Mouse (Mus musculus) megakaryocyte, adult 5-6 weeks (primary cell): ENCODE results near the gene Hapln2. TPM values are rescaled to one million over a fixed set of nuclear protein-coding genes. Genes with fewer than 3 reads are reported as not detected.

Experiments
- ATAC-seq: 2 replicates; pipeline ENCODE4 v1.8.0; 2016; ENCODE audit warnings: mild to moderate bottlenecking, inconsistent platforms; ENCODE audit not compliant: poor library complexity, severe bottlenecking
- total RNA-seq, 2 experiments: library from RNA; stranded (forward) in 1 of 2; stranded (reverse) in 1 of 2; fragments of 153-499, 151-499 nt in 1 of 2; fragments of 221-1000, 200-1000 nt in 1 of 2; gene quantifications; 2 replicates each; pipeline versions ENCODE4 v1.2.3 to v1.2.4; 2015 to 2017

Hapln2 gene
- total RNA-seq, 2 experiments from 2014 or later, result not detected

DNA sequence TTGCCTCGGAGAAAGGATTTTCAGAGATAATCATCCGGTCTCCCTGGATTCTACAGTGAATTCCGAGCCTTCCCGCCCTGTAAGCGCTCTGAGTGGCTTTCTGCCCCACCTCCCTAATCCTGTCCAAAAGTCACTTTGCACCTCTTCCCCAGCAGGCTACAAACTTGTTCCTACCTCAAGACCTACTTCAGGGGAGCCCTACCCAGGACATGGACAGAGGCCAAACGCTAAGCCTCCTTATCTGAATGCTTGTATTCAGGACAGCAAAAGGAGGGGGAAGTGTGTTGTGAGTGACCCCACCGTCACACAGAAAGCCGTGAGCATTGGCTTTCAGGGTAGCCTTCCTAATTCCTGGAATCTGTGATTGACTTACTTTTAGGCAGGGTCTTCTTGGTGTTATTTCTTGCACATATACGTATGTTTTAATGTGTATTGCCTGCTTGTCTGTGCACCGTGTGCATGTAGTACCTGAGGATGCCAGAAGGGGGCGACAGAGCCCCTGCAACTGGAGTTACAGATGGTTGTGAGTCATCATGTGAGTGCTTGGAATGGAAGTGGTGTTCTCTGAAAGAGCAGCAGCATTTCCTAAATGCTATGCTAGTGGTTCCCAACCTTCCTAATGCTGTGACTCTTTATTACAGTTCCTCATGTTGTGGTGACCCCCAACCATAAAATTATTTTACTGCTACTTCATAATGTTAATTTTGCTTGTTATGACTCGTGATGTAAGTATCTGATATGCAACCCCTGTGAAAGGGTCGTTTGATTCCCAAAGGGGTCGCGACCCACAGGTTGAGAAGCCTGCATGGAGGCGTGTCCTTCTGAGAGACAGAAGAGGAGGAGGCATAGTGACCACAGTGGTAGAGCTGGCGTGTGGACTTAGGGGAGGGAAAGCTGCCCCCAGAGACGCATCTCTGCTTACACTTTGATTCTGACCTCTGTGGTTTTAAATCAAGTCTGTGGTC is 21.3 kb downstream of the Hapln2 start:
- ATAC-seq, result no peak

DNA sequence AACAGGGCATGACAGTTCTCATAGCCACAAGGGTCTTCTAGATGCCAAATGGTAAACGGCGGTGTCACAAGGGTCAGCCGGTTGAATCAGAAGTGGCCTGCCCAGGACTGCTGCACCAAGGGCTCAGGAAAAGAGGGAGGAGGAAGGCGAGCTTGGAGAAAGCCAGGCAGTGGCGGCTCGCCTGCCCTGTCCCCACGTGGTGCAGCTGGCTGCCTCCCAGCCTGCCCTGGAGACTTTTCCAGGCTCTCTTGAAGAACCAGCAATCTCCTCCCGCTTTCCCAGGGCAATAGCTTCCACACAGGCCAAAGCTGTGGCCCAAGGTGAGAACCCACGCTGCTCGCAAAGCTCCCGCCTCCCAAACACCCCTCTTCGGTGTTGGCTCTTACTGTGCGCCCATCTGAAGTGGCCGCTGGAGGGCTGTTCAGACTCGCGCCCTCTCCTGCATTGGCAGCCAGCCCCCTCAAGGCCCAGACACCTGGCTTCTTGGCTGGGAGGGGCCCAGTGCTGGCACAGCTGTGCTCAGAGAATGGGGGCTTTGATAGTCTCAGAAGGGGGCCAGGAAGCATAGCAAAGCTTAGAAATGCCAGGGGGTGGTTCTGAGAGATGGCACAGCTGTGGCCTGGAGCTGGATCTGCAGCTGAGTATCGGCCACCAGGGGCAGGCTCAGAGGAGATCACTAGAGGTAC is 24.9 kb downstream of the Hapln2 start:
- ATAC-seq, result no peak

DNA sequence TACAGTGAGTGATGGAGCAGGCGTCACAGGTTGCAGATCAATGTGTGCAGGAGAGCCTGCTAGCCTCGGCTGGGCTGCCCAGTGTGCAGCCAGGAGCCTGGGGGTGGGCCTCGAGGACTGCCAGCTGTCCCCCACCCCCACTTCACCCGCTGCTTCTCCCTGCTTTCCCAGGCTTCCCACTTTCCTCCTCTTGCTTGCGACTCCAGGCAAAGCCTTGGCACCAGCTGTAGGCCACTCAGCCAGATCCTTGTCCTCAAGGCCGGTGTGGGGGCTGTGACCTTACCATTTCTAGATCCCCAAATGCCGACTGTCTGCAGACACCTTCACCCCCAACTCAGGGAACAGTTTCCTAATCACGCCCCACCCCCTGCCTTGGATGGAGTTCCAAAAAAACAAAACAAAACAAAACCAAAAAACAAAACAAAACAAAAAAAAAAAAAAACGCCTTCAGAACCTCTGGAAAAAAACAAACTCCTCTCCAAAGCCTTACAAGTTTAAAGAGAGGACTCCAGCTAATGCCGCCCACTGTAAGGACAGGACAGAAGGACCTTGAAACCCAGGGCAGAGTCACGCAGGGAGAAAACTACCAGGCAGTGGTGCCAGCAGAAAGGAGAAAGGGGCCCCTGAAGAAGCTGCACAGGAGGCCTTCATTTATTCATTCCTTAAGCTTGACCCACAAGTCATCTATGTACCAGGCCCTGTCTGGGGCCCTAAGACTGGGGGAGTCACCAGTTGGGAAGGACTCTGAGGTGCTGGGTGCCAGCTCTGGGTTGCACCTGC is 26.4 kb downstream of the Hapln2 start:
- ATAC-seq, result no peak

DNA sequence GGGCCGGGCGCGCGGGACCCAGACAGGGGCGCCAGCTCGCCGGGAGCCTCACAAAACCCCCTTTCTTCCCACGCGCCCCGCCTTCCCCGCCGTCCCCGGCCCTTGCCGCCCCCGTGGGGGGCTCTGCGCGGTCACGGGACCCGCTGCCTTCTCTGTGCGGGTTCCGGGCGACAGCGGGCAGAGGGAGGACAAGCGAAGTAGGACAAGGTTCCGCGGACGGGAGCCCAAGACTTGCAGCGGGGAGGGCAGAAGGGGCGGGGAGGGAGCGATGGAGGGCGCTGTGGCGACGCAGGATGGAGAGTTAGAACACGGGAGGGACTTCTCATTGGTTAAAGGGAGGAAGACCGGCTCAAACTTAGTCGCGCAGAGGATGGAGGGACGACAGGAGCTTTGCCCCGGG is 27.2 kb downstream of the Hapln2 start, which contains the start of gene Bcan:
TSS of gene Bcan (minus strand) at position 50 of the 400 bp plus-strand sequence.
- no peak for ATAC-seq

DNA sequence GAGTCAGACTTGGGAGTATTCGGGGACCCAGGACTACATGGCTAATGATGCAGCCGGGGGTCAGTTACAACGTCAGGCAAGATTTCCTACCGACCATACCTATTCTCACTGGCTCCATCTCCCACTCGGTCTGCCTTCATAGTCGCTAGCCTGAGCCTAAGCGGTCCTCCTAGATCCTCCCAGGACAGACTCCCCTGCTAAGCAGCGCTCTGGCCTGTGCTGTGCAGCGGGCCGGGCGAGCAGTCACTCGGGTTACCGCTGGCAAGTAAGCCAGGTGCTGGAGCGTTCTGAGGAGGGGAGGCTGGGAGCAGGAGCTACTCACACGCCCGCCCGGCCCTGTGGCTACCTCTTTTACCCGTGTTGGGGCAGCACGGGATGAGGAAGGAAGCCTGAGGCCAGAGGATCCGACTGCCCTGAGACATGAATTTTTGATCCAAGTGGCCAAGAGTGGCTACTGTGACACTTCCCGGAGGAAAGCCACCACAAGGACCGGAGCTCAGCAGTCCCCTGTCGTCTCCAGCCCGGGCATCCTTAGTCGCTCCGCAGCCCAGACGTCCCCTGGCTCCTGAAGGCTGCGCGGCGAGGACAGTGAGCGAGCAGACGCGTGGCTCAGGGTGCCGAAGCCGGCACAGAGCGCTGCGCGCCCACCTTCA is 28.0 kb downstream of the Hapln2 start:
- ATAC-seq, result no peak

DNA sequence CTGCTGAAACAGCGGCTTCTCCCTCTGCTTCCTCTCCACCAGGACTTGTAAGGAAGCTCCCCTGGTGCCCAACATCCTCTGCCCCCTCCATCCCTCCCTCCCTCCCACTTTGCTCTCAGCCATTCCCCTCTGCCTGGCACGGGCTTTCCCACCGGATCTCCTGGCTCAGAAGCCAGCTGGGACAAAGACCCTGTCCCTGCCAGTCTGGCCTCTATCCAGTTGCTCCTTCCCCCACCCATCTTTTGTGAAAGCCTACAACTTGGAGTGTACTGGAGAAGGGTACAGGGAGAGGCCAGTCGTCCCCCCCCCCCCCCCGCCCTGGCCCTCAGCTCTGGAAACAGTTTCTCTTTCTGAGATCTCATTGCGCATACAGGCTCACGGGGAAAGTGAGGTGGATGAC is 28.6 kb downstream of the Hapln2 start:
- ATAC-seq, result no peak

DNA sequence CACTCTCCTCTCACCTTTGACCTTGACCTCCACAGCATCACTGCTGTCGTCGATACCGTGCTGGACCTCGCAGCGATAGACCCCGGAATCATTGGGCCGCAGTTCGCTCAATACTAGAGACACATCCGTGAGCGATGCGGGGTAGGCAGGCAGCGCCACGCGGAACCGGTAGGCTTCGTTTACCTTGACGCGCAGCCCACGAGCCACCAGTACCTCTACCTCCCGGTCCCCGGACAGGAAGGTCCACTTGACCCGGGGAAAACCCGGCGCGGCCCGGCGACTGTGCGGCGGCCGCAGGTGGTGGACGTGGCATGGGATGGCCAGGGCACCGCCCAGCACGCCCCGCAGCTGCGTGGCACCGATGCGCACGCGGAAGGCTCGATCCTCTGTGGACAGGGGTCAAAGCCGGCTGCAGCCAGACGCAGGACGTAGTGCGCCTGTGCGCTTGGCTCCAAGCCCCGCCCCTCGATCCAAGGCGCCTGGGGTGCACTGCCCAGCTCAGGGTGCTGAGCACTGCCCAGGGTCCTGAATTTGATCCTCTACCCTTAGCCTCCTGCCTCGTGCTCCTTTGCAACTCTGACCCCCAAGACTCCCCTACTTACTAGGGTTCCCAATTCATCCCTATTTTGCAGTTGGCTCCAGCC is 30.3 kb downstream of the Hapln2 start:
- ATAC-seq, result no peak

DNA sequence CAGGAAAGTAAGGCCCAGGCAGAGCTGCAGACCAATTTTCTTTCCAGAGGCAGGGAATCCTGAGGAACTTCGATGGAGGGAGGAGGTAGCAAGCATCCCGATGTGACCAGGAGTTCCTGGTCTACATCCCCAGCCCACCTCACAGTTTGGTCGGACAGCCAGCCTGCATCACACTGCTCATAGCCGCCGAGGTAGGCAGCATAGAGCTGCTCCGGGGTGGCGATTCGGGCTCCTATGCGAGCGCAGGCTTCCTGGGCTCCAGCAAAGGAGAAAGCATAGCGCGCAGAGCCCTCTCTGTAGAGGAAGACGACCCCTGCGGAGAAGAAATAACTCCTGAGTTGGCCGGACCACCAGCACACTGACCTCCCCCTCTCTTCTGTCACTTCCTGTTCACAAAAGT is 31.0 kb downstream of the Hapln2 start:
- ATAC-seq, result no peak

DNA sequence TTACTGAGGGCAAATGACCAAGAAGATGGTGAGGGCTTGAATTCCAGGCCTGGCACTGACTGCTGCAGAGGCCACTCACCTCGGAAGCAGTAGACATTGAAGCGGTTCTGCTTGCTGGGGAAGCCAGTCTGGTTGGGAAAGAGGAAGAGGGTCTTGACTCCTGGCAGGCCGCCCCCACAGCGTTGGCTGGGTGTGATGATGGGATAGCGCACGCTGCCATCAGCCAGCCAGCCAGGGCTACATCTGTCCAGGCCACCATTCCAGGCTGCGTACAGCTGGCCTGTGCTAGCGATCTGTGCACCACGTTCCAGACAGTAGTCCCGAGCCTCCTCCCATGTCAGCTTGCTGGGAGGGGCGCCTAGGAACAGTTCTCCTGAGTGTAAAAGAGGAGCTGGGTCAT is 32.1 kb downstream of the Hapln2 start:
- no peak for ATAC-seq

DNA sequence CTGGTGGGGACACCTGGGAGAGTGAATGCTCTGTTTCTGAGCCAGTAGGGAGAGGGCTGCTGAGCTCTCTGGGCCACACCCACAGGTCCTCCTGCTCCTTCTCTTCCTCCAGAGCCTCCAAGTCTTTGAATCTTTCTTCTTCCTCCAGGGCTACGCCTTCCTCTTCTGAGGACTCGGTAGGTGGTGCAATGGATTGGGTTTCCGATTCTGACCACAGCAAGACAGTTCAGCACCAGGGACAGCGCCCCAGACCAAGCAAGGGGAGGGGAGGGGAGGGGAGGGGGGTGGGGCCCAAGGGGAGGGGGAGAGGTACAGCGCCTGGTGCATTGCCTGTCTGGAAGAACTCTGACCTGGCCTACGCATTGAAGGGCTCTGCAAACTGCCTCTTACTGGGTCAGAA is 33.9 kb downstream of the Hapln2 start:
- peak; percentile 89 for ATAC-seq

DNA sequence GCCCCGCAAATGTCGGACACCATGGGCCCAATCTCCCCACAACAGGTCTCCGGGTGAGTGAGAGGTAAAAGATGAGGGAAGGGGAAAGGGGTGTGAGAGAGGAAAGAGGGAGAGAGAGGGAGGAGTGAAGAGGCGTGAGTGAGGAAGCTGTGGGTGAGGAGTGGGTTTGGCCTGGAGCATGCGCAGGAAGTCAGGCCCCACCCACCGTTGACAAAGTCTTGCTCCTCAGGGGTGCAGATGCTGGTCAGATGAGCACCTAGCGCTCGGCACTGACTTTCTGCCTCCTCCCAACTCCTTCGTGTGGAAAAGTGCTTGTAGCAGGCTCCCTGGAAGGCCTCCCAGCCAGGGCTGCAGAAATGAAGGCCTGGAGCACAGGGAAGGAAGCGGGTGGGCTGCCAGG is 37.4 kb downstream of the Hapln2 start:
- ATAC-seq, result no peak

DNA sequence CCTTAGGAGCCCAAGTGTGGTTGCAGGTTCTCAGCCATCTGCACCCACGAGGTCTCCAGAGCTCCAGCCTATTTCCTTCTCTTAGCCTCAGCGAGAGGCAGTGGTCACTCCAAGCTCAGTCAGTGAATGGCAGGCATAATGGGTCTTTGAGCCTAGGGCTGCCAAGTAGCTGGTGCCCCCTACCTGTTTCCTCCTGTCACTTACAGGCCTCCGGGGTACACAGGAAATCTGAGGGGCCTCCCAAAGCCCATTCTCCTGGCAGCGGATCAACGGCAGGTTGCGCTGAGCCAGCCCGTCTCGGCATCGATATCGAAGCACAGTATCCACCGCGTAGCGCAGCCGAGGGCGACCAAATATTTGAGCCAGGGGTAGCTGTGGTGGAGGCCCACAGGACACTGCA is 39.3 kb downstream of the Hapln2 start:
- no peak for ATAC-seq

DNA sequence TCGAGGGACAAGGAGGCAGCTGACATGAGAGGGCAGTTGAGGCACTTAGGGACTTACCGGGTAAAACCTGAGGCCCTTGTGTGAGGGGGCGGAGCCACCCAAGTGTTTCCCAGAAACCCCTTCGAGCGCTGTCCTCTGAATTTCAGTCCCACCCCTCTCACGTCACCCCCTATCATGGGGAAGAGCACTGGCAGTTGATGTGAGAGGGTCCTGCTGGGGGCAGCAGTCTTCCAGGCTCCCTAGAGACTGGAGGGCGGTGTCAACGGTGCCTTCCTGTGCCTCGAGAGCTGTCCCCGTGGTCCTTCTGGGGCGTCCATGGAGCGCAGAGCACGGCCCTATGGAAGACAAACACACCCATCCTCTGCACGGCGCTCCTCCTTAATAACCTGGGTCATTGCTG is 39.8 kb downstream of the Hapln2 start:
- no peak for ATAC-seq

DNA sequence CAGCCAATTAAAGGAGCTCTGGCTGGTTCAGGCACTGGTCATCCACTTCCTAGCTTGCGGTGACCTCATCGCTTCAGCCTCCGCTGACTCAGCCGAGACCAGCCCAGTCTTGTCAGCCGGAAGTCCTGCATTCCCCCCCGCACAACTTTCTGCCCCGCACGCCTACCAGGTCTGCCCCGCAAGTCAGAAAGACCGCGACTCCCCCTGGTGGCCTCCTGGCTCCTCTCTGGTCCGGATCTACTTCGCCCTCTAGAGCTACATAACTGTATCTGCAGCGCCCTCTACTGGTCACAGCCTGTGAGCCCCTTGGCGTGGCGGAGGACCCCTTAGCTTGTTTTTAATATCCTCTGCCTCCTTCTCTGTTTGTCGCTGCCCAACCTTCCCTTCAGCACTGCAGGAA is 40.5 kb downstream of the Hapln2 start:
- peak; percentile 88 for ATAC-seq

DNA sequence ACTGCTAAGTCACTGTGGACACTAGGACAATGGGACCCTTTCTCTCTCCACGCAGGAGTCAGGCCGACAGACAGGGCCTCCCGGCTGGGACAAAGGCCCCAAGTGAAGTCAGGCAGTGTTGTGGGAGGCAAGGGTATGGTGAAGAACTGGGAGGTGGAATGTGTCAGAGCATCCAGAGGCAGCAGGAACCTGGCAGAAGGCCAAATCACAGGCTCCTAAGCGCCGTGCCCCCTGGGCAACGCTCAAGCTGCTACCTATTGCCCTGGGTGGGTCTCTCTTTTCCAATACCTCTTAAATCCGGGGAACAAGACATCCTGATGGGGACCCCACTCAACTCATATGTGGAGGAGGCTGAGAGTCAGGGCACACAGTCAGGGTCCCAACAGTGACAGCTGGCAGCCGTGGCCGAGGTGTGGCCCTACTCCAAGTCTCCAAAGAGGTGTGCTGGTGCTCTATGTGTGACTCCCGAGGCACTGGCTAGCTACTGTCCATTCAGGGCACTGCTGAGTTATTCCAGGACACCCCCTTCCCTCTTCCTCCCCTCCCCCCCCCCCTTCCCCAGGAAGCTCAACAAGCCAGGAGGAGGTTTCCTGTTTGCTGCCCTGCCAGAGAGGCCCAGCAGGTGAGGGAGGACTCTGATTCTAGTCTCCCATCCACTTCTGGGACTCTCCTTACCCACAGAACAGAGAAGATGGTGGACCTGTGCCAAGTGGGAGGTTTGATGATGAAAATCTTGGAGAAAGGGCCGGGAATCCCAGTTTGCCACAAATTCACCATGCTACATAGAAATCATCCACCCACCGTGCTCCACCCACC is 41.7 kb downstream of the Hapln2 start:
- ATAC-seq, result no peak

DNA sequence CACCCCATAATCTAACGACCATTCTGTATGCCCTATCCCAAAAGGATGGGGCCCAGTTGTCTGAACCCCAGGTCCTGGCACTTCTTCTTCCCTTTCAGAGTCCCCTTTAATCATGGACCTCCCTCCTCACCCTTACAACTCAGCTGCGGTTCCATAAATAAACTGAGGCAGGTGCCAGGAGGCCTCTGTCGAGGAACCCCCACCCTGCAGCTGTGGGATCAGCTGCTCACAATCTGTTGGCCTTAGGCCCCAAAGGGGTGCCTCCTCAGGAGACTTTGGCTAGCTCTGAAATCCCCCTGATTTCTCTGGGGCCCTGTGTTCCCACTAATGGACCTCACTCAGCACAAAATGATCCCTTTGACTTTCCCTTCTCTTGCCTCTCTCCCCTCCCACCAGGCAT is 43.3 kb downstream of the Hapln2 start:
- ATAC-seq, result no peak

DNA sequence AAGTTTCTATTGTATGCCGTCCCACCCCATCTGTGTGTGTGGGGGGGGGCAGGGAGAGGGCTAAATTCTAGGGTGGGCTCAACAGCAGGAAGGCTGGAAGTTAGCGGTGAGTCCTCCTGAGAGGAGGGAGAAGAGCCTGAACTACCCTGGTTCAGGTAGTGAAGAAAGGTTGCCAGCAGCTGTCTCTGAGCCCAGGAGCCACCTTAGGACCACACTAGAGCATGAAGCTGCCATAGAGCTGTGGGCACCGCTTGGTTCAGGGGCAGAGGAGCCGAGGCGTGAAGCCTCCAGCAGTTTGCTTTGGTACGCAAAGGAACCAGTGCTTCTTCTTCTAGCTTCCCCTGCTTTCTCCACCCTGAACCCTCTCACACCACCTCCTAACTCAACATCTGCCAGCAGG is 43.8 kb downstream of the Hapln2 start:
- no peak for ATAC-seq

DNA sequence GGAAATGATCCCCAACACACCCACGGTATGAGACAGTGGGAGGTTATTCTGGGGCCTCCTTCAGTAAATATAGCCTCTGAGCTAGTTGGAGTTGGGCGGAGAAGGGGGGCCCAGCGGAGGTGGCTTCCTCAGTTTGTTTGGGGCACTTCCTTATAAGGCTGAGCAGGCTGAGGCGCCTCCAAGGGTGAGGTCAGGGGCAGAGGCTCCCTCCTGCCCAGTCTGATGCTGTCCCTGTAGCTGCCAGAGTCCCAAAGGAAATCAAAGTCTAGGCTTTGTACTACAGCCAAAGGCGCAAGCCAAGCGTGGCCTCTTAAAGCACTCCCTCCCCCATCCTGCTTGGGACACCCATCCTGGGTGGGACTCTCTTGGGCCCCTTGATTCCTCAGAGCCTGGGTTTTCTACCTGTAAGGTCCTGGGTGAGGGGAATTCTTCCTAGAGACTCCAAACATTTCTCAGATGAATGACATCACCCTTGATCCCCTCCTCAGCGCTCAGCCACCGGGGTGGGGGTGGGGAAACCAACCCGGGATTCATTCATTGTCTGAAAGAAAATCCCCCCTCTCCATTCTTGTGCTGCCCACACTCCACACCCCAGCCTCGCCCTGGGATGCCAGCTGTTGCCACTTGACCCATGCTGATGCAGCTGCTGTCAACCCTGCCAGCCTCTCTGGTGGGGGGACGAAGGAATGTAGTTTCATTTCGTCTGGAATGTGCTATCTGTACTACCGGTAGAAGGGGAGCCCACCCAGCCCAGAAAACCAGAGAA is 44.4 kb downstream of the Hapln2 start:
- no peak for ATAC-seq
